Mouse (Mus musculus) forebrain, postnatal 0 days (tissue): ENCODE measurements around the gene Hcfc1. TPM values are rescaled to one million over a fixed set of nuclear protein-coding genes. Genes with fewer than 3 reads are reported as not detected.

Source experiments
- ATAC-seq: fragments of 200-750 bp; cut with Nextera tagmentation; 2 replicates; pipeline ENCODE4 v1.8.0; 2017; ENCODE audit warnings: mild to moderate bottlenecking, moderate library complexity
- DNase-seq: peaks from one replicate; pipeline ENCODE4 v3.0.0-alpha.2; 2015
- H3K27ac ChIP-seq: fragments of 300-500 bp; sonication (generic); 2 replicates; pipeline ENCODE4 v1.5.1; 2014; ENCODE audit warnings: low read depth, mild to moderate bottlenecking, antibody characterized with exemption, low read length, moderate library complexity, mixed read lengths
- H3K27me3 ChIP-seq: fragments of 300-500 bp; sonication (generic); 2 replicates; pipeline ENCODE4 v1.6.1; 2014; ENCODE audit warnings: mild to moderate bottlenecking, low read length, mixed read lengths; ENCODE audit not compliant: insufficient read depth
- H3K36me3 ChIP-seq: fragments of 300-500 bp; sonication (generic); 2 replicates; pipeline ENCODE4 v1.6.1; 2014; ENCODE audit warnings: mild to moderate bottlenecking, moderate library complexity; ENCODE audit not compliant: insufficient read depth
- H3K4me1 ChIP-seq: fragments of 300-500 bp; sonication (generic); 2 replicates; pipeline ENCODE4 v1.6.1; 2014; ENCODE audit warnings: antibody characterized with exemption; ENCODE audit not compliant: insufficient read depth
- H3K4me2 ChIP-seq: fragments of 300-500 bp; sonication (generic); 2 replicates; pipeline ENCODE4 v1.6.1; 2014; ENCODE audit warnings: low read depth, mild to moderate bottlenecking, moderate library complexity
- H3K4me3 ChIP-seq: fragments of 300-500 bp; sonication (generic); 2 replicates; pipeline ENCODE4 v1.5.1; 2014; ENCODE audit warnings: low read depth, low read length, mixed read lengths
- H3K9ac ChIP-seq: fragments of 300-500 bp; sonication (generic); 2 replicates; pipeline ENCODE4 v1.6.1; 2014; ENCODE audit warnings: mild to moderate bottlenecking
- H3K9me3 ChIP-seq: fragments of 300-500 bp; sonication (generic); 2 replicates; pipeline ENCODE4 v1.6.1; 2016; ENCODE audit warnings: low read length
- CTCF ChIP-seq: sonication (generic); IDR thresholded peaks from 2 replicates; pipeline ENCODE4 v1.5.1; 2016; ENCODE audit warnings: antibody characterized with exemption, control low read depth, low read depth
- WGBS: fragments of 180-500 bp; shearing (Covaris S2); extraction: QIAGEN DNeasy Blood & Tissue Kit; methylation state at CpG from one replicate; pipeline ENCODE4 v1.1.7; 2014; 5-methylcytosine and 5-hydroxymethylcytosine counted together
- polyA plus RNA-seq: library from polyadenylated mRNA; unstranded; fragments of >200 nt; fragmentation: Nextera tagmentation; extraction: Ambion mirVana; gene quantifications from 2 replicates; pipeline ENCODE4 v1.2.1, GENCODE M21; 2015
- total RNA-seq: library from RNA; depleted of rRNA; stranded (reverse); fragments of >200 nt; gene quantifications from 2 replicates; pipeline ENCODE4 v1.2.3, GENCODE M21; 2014

Hcfc1 gene
- total and polyA plus RNA-seq, 2 experiments from 2014 or later = 30.8 to 102 TPM

GRCm38 (mm10) chrX:73967177-73968075 lies 1.3 kb upstream of the Hcfc1 start:
- H3K4me3 ChIP-seq = peak overlapping the region; percentile 61
- peak overlapping the region; percentile 99 for H3K27ac ChIP-seq
- peak; percentile 96 for DNase-seq
- peak overlapping the region; percentile 60 for H3K4me2 ChIP-seq
- H3K4me1 ChIP-seq = peaks cover 10% of the 10 kb centered on the region; the same call in 1 of the 2 replicates
- peak overlapping the region; percentile 74 for H3K9ac ChIP-seq
- WGBS = 22% methylated on average over 58 of the region's 60 CpGs
- ATAC-seq = peak; percentile 85
- no peaks in the 10 kb centered on the region for H3K27me3 ChIP-seq
- H3K36me3 ChIP-seq = no peaks in the 10 kb centered on the region
- no peak for TF ChIP-seq CTCF
- no peaks in the 10 kb centered on the region for H3K9me3 ChIP-seq

GRCm38 (mm10) chrX:73965307-73965706 lies 850 bp downstream of the Hcfc1 start:
- H3K9ac ChIP-seq = peak overlapping the region; percentile 74
- 31% methylated on average over 20 of the region's 20 CpGs for WGBS
- ATAC-seq (no peak), DNase-seq (peak; percentile 64)
- H3K27ac ChIP-seq = no peak overlapping the region; the same call in 1 of the 2 replicates
- peak overlapping the region; percentile 61 for H3K4me3 ChIP-seq
- H3K4me1 ChIP-seq = peaks cover 10% of the 10 kb centered on the region; the same call in 1 of the 2 replicates
- H3K4me2 ChIP-seq = peak overlapping the region; percentile 60
- H3K9me3 ChIP-seq = no peaks in the 10 kb centered on the region
- no peak for TF ChIP-seq CTCF
- no peaks in the 10 kb centered on the region for H3K27me3 ChIP-seq
- H3K36me3 ChIP-seq = no peaks in the 10 kb centered on the region; the same call in 1 of the 2 replicates

- TF ChIP-seq CTCF = no peak
These were observed 1.8 kb downstream of the Hcfc1 start for GRCm38 (mm10) chrX:73964363-73964762.

GRCm38 (mm10) chrX:73954988-73955387 lies 11.2 kb downstream of the Hcfc1 start:
- Histone ChIP-seq H3K4me2 (no peak overlapping the region), H3K9me3 (no peaks in the 10 kb centered on the region), H3K4me3 (no peak overlapping the region), H3K36me3 (peaks cover 73% of the 10 kb centered on the region), H3K4me1 (no peaks in the 10 kb centered on the region), H3K27me3 (no peaks in the 10 kb centered on the region), H3K9ac (no peak overlapping the region), H3K27ac (no peak overlapping the region)
- no peak for DNase-seq
- 89% methylated on average over 6 of the region's 6 CpGs for WGBS
- TF ChIP-seq CTCF = no peak
- ATAC-seq = no peak

More at GRCm38 (mm10) chrX:73964363-73964762, 1.8 kb downstream of the Hcfc1 start:
- Histone ChIP-seq H3K9ac (peak overlapping the region; percentile 74; the same call in 1 of the 2 replicates), H3K9me3 (no peaks in the 10 kb centered on the region), H3K36me3 (no peaks in the 10 kb centered on the region; the same call in 1 of the 2 replicates), H3K4me3 (peak overlapping the region; percentile 61), H3K27ac (no peak overlapping the region), H3K4me2 (peak overlapping the region; percentile 60), H3K4me1 (peaks cover 10% of the 10 kb centered on the region; the same call in 1 of the 2 replicates), H3K27me3 (no peaks in the 10 kb centered on the region)
- 52% methylated on average over 3 of the region's 3 CpGs for WGBS
- ATAC-seq (no peak), DNase-seq (no peak)

- H3K27me3 ChIP-seq = no peaks in the 10 kb centered on the region
- H3K36me3 ChIP-seq = peaks cover 71% of the 10 kb centered on the region
- H3K4me2 ChIP-seq = no peak overlapping the region
- 77% methylated on average over 5 of the region's 5 CpGs for WGBS
- no peak for ATAC-seq
- no peak for TF ChIP-seq CTCF
- no peak for DNase-seq
- H3K27ac ChIP-seq = no peak overlapping the region
- no peak overlapping the region for H3K9ac ChIP-seq
- H3K4me1 ChIP-seq = no peaks in the 10 kb centered on the region
- no peaks in the 10 kb centered on the region for H3K9me3 ChIP-seq
- H3K4me3 ChIP-seq = no peak overlapping the region
These were observed 13.6 kb downstream of the Hcfc1 start for GRCm38 (mm10) chrX:73952603-73953002.

GRCm38 (mm10) chrX:73949341-73949740 lies 16.8 kb downstream of the Hcfc1 start:
- Histone ChIP-seq H3K27ac (no peak overlapping the region), H3K36me3 (peaks cover 72% of the 10 kb centered on the region), H3K4me1 (no peaks in the 10 kb centered on the region), H3K4me2 (no peak overlapping the region), H3K4me3 (no peak overlapping the region), H3K27me3 (no peaks in the 10 kb centered on the region), H3K9me3 (no peaks in the 10 kb centered on the region), H3K9ac (no peak overlapping the region)
- no peak for TF ChIP-seq CTCF
- WGBS = 91% methylated on average over 10 of the region's 10 CpGs
- DNase-seq (no peak), ATAC-seq (peak; percentile 18; the same call in 1 of the 2 replicates)

- Histone ChIP-seq H3K9ac (no peak overlapping the region), H3K4me2 (no peak overlapping the region), H3K4me3 (no peak overlapping the region), H3K9me3 (no peaks in the 10 kb centered on the region), H3K27ac (no peak overlapping the region; the same call in 1 of the 2 replicates), H3K36me3 (peaks cover 75% of the 10 kb centered on the region), H3K27me3 (no peaks in the 10 kb centered on the region), H3K4me1 (no peaks in the 10 kb centered on the region)
- ATAC-seq (peak; percentile 71), DNase-seq (peak; percentile 80)
- TF ChIP-seq CTCF = peak; percentile 79
- WGBS = 32% methylated on average over 4 of the region's 4 CpGs
These were observed 17.5 kb downstream of the Hcfc1 start for GRCm38 (mm10) chrX:73948647-73949046.
